Mouse (Mus musculus): ENCODE measurements around the gene Ptpn21.

Gene Ptpn21

DNA sequence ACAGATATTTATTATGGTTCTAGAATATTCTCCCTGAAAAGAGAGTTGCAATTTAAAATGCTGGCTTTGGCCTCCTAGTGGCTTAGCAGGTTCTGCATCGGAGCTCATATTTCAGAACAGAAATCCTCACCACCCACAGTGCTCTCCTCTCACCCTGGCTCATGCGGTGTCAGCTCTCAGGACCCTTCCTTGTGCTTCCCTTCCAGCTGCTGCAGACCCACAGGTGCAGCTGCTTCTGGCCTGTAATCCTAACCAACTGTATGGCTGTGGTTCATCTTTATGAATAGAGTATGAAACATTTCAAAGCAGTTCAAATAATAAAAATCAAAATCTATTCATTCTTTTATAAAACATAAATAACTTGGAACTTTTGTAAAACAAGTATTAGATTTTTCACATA is 80.3 kb downstream of the Ptpn21 start:
- DNase-seq (ENCODE audit: low spot score): no peak

DNA sequence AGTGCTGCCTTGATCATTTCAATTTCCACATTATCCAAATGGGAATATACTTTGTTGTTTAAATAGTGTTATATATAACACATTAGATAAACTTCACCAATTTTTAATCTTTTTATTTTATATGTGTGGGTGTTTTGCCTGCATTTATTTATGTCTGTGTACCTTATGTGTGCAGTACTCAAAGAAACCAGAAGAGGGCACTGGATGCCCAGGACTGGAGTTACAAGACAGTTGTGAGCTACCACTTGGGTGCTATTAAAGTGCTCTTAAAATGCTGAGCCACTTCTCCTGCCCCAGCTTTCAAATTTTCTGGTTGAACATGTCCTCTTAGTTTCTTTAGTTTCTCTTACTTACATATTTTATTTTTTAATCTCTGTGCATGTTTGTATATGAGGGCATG is 92.4 kb downstream of the Ptpn21 start:
- DNase-seq (ENCODE audit: low spot score): no peak

DNA sequence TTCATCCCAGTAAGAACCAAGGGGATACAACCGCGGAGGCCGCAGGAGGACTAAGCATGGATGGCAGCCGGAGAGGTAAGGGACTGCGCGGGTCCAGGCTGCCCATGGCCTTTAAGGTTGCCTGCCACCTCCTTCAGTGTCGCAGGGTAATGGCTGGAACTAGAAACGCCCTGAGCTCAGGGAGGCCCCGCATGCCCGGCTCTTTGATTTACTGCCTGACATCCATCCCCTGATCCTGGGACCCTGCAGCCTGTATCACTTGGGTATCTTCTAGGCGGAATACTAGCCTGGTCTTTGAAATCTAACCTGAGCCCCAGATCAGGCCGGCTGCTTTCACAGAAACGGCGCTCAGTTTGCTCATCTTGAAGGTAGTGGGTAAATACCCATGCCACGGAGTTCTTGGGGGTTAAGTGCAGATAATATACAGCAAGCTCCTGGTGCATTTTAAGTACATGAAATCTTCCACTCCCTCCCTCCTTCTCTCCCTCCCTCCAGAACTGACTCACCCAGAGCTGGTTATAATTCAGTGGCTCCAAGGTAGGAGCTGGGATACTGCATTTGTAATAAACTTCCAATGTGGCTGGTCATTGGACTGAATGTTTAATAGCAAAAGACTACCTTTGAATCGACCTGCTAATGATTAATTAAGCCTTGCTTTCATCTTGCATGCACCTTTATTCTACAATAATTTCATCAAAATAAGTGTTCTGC is 108.8 kb downstream of the Ptpn21 start:
- DNase-seq (ENCODE audit: low spot score): no peak

DNA sequence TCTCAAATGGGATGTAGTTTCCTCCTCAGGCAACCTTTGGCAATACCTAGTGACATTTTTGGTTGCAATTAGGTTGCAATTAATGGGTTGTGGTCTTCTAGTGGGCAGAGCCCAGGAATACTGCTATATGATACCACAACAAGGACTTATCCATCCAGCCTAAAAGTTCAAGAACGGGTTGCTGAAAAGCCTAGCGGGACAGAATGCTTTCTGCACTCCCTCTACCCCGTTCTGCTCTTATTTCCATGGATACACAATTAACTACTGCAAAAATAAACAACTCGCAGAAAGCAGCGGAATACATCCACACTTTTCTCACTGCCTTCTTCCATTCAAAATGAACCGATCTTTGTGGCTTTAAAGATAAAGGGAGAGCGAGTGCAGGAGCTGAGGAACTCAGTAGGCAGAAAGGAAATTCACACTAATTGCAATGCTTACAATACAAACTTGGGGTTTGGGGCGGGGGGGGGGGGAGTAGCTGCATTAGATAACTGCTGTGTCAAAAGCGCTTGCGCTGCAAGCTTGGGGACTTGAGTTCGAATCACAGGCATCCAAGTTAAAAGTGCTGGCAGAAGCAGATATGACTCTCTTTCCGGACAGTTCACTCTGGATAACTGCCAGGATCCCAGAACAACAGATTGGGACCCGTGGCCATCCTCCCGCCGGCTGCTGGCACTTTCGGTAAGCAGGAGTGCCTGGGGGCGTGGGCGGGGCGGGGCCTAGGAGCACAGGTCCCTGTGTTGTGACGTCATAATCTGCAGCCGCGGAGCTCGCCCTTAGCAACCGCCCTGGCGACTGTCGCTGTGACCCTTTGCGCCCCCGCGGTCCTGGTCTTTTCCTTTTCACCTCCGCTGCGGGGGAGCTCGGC is 109.6 kb downstream of the Ptpn21 start, which contains the start of gene Spata7:
TSS of gene Spata7 (plus strand) at position 766 of the 868 bp plus-strand sequence.
- peak; percentile 90 for DNase-seq (ENCODE audit: low spot score)
